Mouse (Mus musculus): ENCODE data around the gene Rhbdd1. TPM values are rescaled to one million over a fixed set of nuclear protein-coding genes. Genes with fewer than 3 reads are reported as not detected.

Rhbdd1 gene
- polyA plus RNA-seq, 1 experiment from 2014 or later: 10.2 TPM

- peak; percentile 16; the same call in 1 of the 2 replicates for ATAC-seq
- H3K4me3 ChIP-seq (replicated peaks): peak overlapping the region; percentile 65
- H3K9ac ChIP-seq: no peak overlapping the region
- H3K9me3 ChIP-seq: no peaks in the 10 kb centered on the region
- no peaks in the 10 kb centered on the region for H3K36me3 ChIP-seq
- H3K27ac ChIP-seq: no peak overlapping the region
- WGBS: 2% methylated on average over 13 of the region's 13 CpGs
- 0 out of 2 replicates have a peak, but pooled peaks cover 8% of the 10 kb centered on the region for H3K27me3 ChIP-seq (replicated peaks)
- peaks cover 25% of the 10 kb centered on the region for H3K4me1 ChIP-seq (replicated peaks)
- H3K4me2 ChIP-seq (replicated peaks): peak overlapping the region; percentile 93
Measured at GRCm38 (mm10) chr1:82292771-82293170, 23.5 kb upstream of the Rhbdd1 start.

- Histone ChIP-seq H3K4me1 (replicated peaks) (peaks cover 20% of the 10 kb centered on the region), H3K36me3 (no peaks in the 10 kb centered on the region), H3K27ac (no peak overlapping the region), H3K4me3 (replicated peaks) (no peak overlapping the region), H3K9me3 (no peaks in the 10 kb centered on the region), H3K27me3 (replicated peaks) (0 out of 2 replicates have a peak, but pooled peaks cover 6% of the 10 kb centered on the region), H3K9ac (no peak overlapping the region), H3K4me2 (replicated peaks) (no peak overlapping the region)
- ATAC-seq: no peak
- WGBS: 12% methylated on average over 6 of the region's 6 CpGs
Measured at GRCm38 (mm10) chr1:82294102-82294501, 22.1 kb upstream of the Rhbdd1 start.

- H3K27me3 ChIP-seq (replicated peaks): no peaks in the 10 kb centered on the region
- H3K4me1 ChIP-seq (replicated peaks): no peaks in the 10 kb centered on the region
- 34% methylated on average over 1 of the region's 1 CpGs for WGBS
- H3K27ac ChIP-seq: no peak overlapping the region
- no peaks in the 10 kb centered on the region for H3K36me3 ChIP-seq
- no peak overlapping the region for H3K4me3 ChIP-seq (replicated peaks)
- no peak overlapping the region for H3K4me2 ChIP-seq (replicated peaks)
- H3K9ac ChIP-seq: no peak overlapping the region
- no peak for ATAC-seq
- no peaks in the 10 kb centered on the region for H3K9me3 ChIP-seq
Measured at GRCm38 (mm10) chr1:82298586-82298985, 17.7 kb upstream of the Rhbdd1 start.

GRCm38 (mm10) chr1:82304483-82304882 lies 11.8 kb upstream of the Rhbdd1 start:
- Histone ChIP-seq H3K9ac (no peak overlapping the region), H3K27ac (no peak overlapping the region), H3K27me3 (replicated peaks) (peaks cover 3% of the 10 kb centered on the region; the same call in 1 of the 2 replicates), H3K4me2 (replicated peaks) (no peak overlapping the region), H3K9me3 (no peaks in the 10 kb centered on the region), H3K4me1 (replicated peaks) (no peaks in the 10 kb centered on the region), H3K36me3 (no peaks in the 10 kb centered on the region), H3K4me3 (replicated peaks) (no peak overlapping the region)
- no peak for ATAC-seq
- WGBS: 43% methylated on average over 3 of the region's 3 CpGs

GRCm38 (mm10) chr1:82316746-82317126 lies 484 bp downstream of the Rhbdd1 start:
- Histone ChIP-seq H3K27me3 (replicated peaks) (no peaks in the 10 kb centered on the region; the same call in 1 of the 2 replicates), H3K4me1 (replicated peaks) (0 out of 2 replicates have a peak, but pooled peaks cover 3% of the 10 kb centered on the region), H3K27ac (peak overlapping the region; percentile 94), H3K9me3 (no peaks in the 10 kb centered on the region), H3K9ac (peak overlapping the region; percentile 94), H3K4me3 (replicated peaks) (peak overlapping the region; percentile 84), H3K36me3 (no peaks in the 10 kb centered on the region), H3K4me2 (replicated peaks) (peak overlapping the region; percentile 68)
- ATAC-seq: peak; percentile 77
- under 1% methylated on average over 26 of the region's 26 CpGs for WGBS

- H3K4me3 ChIP-seq (replicated peaks): no peak overlapping the region
- H3K36me3 ChIP-seq: no peaks in the 10 kb centered on the region
- 0 out of 2 replicates have a peak, but pooled peaks cover 3% of the 10 kb centered on the region for H3K4me1 ChIP-seq (replicated peaks)
- no peak overlapping the region for H3K9ac ChIP-seq
- no peaks in the 10 kb centered on the region for H3K27me3 ChIP-seq (replicated peaks)
- ATAC-seq: no peak
- no peak overlapping the region for H3K27ac ChIP-seq
- no peak overlapping the region for H3K4me2 ChIP-seq (replicated peaks)
- 74% methylated on average over 6 of the region's 6 CpGs for WGBS
- H3K9me3 ChIP-seq: no peaks in the 10 kb centered on the region
Measured at GRCm38 (mm10) chr1:82320456-82320855, 4.2 kb downstream of the Rhbdd1 start.

- Histone ChIP-seq H3K4me1 (replicated peaks) (0 out of 2 replicates have a peak, but pooled peaks cover 3% of the 10 kb centered on the region), H3K27me3 (replicated peaks) (no peaks in the 10 kb centered on the region), H3K4me3 (replicated peaks) (no peak overlapping the region), H3K9me3 (no peaks in the 10 kb centered on the region), H3K9ac (no peak overlapping the region), H3K27ac (no peak overlapping the region), H3K36me3 (no peaks in the 10 kb centered on the region), H3K4me2 (replicated peaks) (no peak overlapping the region)
- 88% methylated on average over 10 of the region's 10 CpGs for WGBS
- ATAC-seq: no peak
Measured at GRCm38 (mm10) chr1:82320864-82321263, 4.6 kb downstream of the Rhbdd1 start.

GRCm38 (mm10) chr1:82321441-82321840 lies 5.2 kb downstream of the Rhbdd1 start:
- 91% methylated on average over 1 of the region's 1 CpGs for WGBS
- H3K4me1 ChIP-seq (replicated peaks): 0 out of 2 replicates have a peak, but pooled peaks cover 3% of the 10 kb centered on the region
- no peak overlapping the region for H3K4me2 ChIP-seq (replicated peaks)
- H3K36me3 ChIP-seq: no peaks in the 10 kb centered on the region
- no peaks in the 10 kb centered on the region for H3K9me3 ChIP-seq
- H3K27ac ChIP-seq: no peak overlapping the region
- no peaks in the 10 kb centered on the region for H3K27me3 ChIP-seq (replicated peaks)
- no peak for ATAC-seq
- H3K9ac ChIP-seq: no peak overlapping the region
- no peak overlapping the region for H3K4me3 ChIP-seq (replicated peaks)

- H3K9me3 ChIP-seq: no peaks in the 10 kb centered on the region
- no peaks in the 10 kb centered on the region for H3K27me3 ChIP-seq (replicated peaks)
- no peak for ATAC-seq
- H3K4me2 ChIP-seq (replicated peaks): no peak overlapping the region
- no peaks in the 10 kb centered on the region for H3K4me1 ChIP-seq (replicated peaks)
- H3K9ac ChIP-seq: no peak overlapping the region
- no peak overlapping the region for H3K27ac ChIP-seq
- H3K4me3 ChIP-seq (replicated peaks): no peak overlapping the region
- 30% methylated on average over 4 of the region's 4 CpGs for WGBS
- no peaks in the 10 kb centered on the region for H3K36me3 ChIP-seq
Measured at GRCm38 (mm10) chr1:82324131-82324785, 8.0 kb downstream of the Rhbdd1 start.

GRCm38 (mm10) chr1:82326120-82326519 lies 9.9 kb downstream of the Rhbdd1 start:
- Histone ChIP-seq H3K27ac (no peak overlapping the region), H3K4me2 (replicated peaks) (no peak overlapping the region), H3K4me1 (replicated peaks) (no peaks in the 10 kb centered on the region), H3K9me3 (no peaks in the 10 kb centered on the region), H3K9ac (no peak overlapping the region), H3K36me3 (no peaks in the 10 kb centered on the region), H3K4me3 (replicated peaks) (no peak overlapping the region), H3K27me3 (replicated peaks) (no peaks in the 10 kb centered on the region)
- 70% methylated on average over 5 of the region's 5 CpGs for WGBS
- no peak for ATAC-seq

GRCm38 (mm10) chr1:82328033-82328775 lies 12.0 kb downstream of the Rhbdd1 start:
- WGBS: 93% methylated on average over 7 of the region's 7 CpGs
- no peaks in the 10 kb centered on the region for H3K9me3 ChIP-seq

GRCm38 (mm10) chr1:82329237-82329953 lies 13.1 kb downstream of the Rhbdd1 start:
- WGBS: 87% methylated on average over 4 of the region's 4 CpGs
- ATAC-seq: no peak

More at GRCm38 (mm10) chr1:82328033-82328775, 12.0 kb downstream of the Rhbdd1 start:
- Histone ChIP-seq H3K9ac (no peak overlapping the region), H3K4me1 (replicated peaks) (no peaks in the 10 kb centered on the region), H3K27ac (no peak overlapping the region), H3K27me3 (replicated peaks) (no peaks in the 10 kb centered on the region), H3K4me3 (replicated peaks) (no peak overlapping the region), H3K36me3 (no peaks in the 10 kb centered on the region), H3K4me2 (replicated peaks) (no peak overlapping the region)
- no peak for ATAC-seq

More at GRCm38 (mm10) chr1:82329237-82329953, 13.1 kb downstream of the Rhbdd1 start:
- no peak overlapping the region for H3K27ac ChIP-seq
- no peak overlapping the region for H3K4me2 ChIP-seq (replicated peaks)
- no peaks in the 10 kb centered on the region for H3K36me3 ChIP-seq
- no peaks in the 10 kb centered on the region for H3K4me1 ChIP-seq (replicated peaks)
- no peaks in the 10 kb centered on the region for H3K9me3 ChIP-seq
- no peak overlapping the region for H3K4me3 ChIP-seq (replicated peaks)
- H3K9ac ChIP-seq: no peak overlapping the region
- no peaks in the 10 kb centered on the region for H3K27me3 ChIP-seq (replicated peaks)
